Mouse (Mus musculus) heart, embryonic 16.5 days (tissue): ENCODE measurements at regions not wholly inside any gene's neighbourhood (a gene's known extent, or its start where the extent isn't known, plus 50 kb on each side); places are given as distances from the start of the nearest gene placed in this dataset.

Source experiments
- ATAC-seq: fragments of 200-750 bp; cut with Nextera tagmentation; replicated peaks from 2 replicates; pipeline ENCODE4 v1.8.0; 2017; ENCODE audit warnings: moderate number of reproducible peaks; ENCODE audit not compliant: insufficient read depth, low FRiP score; ENCODE audit errors: extremely low read depth
- H3K27ac ChIP-seq: fragments of 300-500 bp; sonication (generic); 2 replicates; pipeline ENCODE4 v1.5.1; 2014; ENCODE audit warnings: mild to moderate bottlenecking, low read length, control low read depth, moderate library complexity
- H3K27me3 ChIP-seq: fragments of 300-500 bp; sonication (generic); 2 replicates; pipeline ENCODE4 v1.6.1; 2014; ENCODE audit warnings: low read length, mixed read lengths; ENCODE audit not compliant: control insufficient read depth, insufficient read depth
- H3K36me3 ChIP-seq: fragments of 300-500 bp; sonication (generic); 2 replicates; pipeline ENCODE4 v1.6.1; 2014; ENCODE audit not compliant: control insufficient read depth, insufficient read depth
- H3K4me1 ChIP-seq: fragments of 300-500 bp; sonication (generic); 2 replicates; pipeline ENCODE4 v1.6.1; 2014; ENCODE audit warnings: low read length, mixed read lengths; ENCODE audit not compliant: control insufficient read depth, insufficient read depth
- H3K4me2 ChIP-seq: fragments of 300-500 bp; sonication (generic); 2 replicates; pipeline ENCODE4 v1.6.1; 2014; ENCODE audit warnings: low read depth, mild to moderate bottlenecking, control low read depth, low read length
- H3K4me3 ChIP-seq: fragments of 300-500 bp; sonication (generic); 2 replicates; pipeline ENCODE4 v1.5.1; 2014; ENCODE audit warnings: mild to moderate bottlenecking, control low read depth, low read length
- H3K9ac ChIP-seq: fragments of 300-500 bp; sonication (generic); 2 replicates; pipeline ENCODE4 v1.6.1; 2014; ENCODE audit warnings: low read length, control low read depth
- H3K9me3 ChIP-seq: fragments of 300-500 bp; sonication (generic); replicated peaks from 2 replicates; pipeline ENCODE4 v1.6.1; 2016; ENCODE audit warnings: low read length; ENCODE audit not compliant: control insufficient read depth
- WGBS: fragments of 180-500 bp; shearing (Covaris S2); extraction: QIAGEN DNeasy Blood & Tissue Kit; methylation state at CpG from one replicate; pipeline ENCODE4 v1.1.7; 2014; 5-methylcytosine and 5-hydroxymethylcytosine counted together

DNA sequence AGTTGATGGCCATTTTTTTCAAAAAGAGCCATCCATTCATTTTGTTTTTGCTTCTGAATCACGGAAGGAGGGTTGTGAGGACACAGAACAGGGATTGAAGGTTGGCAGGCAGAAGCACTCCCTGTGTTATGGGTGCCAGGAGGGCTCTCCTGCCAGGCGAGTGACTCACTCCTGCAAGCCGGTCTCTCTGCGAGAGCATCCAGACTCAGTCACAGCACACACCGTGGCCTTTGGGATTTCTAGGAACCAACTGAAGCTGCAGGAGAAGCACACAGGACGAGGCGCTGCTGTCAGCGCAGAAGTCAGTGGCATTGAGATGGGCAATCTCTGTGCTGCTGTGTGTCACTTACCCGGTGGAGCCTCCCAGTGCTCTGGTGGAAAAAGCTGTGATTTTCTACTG is 66.5 kb upstream of the 4930432M17Rik start:
- no peaks in the 10 kb centered on the region for H3K27me3 ChIP-seq
- no peak overlapping the region for H3K9ac ChIP-seq
- no peak overlapping the region for H3K4me3 ChIP-seq
- no peaks in the 10 kb centered on the region for H3K36me3 ChIP-seq
- H3K4me2 ChIP-seq = no peak overlapping the region
- WGBS = 71% methylated on average over 9 of the region's 9 CpGs
- no peak for ATAC-seq
- no peaks in the 10 kb centered on the region for H3K9me3 ChIP-seq
- peaks cover 2% of the 10 kb centered on the region; the same call in 1 of the 2 replicates for H3K4me1 ChIP-seq
- no peak overlapping the region for H3K27ac ChIP-seq

DNA sequence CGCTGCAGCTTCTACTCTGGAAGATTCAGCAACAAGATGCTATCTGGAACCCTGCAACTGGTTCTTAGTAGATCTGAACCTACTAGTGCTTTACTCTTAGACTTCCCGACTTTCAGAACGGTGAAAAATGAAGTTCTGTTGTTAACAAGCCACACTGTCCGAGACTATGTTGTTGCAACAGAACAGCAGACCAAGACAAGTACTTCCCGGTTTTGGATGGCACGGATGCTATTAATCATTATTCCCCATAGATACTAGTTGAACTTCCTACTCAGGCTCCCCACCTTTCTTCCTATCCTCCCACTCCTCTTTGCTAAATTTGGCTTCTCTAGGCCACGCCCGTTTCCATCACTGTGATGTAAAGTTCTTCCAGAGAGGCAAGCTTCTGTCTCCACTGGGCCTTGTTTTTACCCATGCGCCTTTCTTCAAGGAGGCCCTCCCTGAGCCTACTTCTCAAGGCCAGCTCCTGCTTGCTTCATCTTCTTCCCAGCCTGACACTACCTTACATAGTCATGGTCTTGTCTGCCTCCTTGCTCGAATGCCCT is 67.7 kb upstream of the 4930432M17Rik start:
- no peak overlapping the region for H3K27ac ChIP-seq
- H3K36me3 ChIP-seq = no peaks in the 10 kb centered on the region
- H3K9me3 ChIP-seq = no peaks in the 10 kb centered on the region
- WGBS = 79% methylated on average over 10 of the region's 10 CpGs
- H3K4me2 ChIP-seq = no peak overlapping the region
- no peaks in the 10 kb centered on the region for H3K27me3 ChIP-seq
- H3K4me1 ChIP-seq = no peaks in the 10 kb centered on the region
- no peak overlapping the region for H3K4me3 ChIP-seq
- no peak for ATAC-seq
- H3K9ac ChIP-seq = no peak overlapping the region

DNA sequence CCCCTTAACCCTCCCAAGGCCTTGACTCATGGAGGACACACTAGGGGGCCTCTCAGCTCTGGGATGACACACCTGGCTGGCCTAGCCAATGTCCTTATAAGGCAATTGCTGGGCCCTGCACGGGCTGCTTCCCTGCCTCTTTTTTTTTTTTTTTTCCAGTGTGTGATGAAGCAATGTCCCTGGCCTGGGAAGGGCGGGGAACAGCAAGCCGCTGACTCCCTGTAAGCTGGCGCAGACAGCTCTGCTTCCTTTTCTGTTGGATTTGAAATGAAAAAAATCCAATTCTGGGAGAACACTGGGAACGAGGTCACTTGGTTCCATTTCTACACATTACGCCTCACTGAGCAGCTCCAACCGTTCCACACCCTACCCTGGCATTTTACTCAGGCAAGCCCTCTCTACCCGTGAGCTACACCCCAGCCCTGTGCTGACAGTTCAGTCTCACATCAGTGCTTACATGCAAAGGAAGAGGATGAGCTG is 68.4 kb upstream of the 4930432M17Rik start:
- peak; percentile 23; the same call in 1 of the 2 replicates for ATAC-seq
- no peak overlapping the region for H3K27ac ChIP-seq
- H3K4me1 ChIP-seq = no peaks in the 10 kb centered on the region
- no peaks in the 10 kb centered on the region for H3K27me3 ChIP-seq
- H3K4me2 ChIP-seq = no peak overlapping the region
- H3K4me3 ChIP-seq = no peak overlapping the region
- H3K9me3 ChIP-seq = no peaks in the 10 kb centered on the region
- H3K36me3 ChIP-seq = no peaks in the 10 kb centered on the region
- no peak overlapping the region for H3K9ac ChIP-seq
- 57% methylated on average over 8 of the region's 8 CpGs for WGBS

GRCm38 (mm10) chr3:121600841-121601240 is 68.6 kb upstream of the Slc44a3 start:
- H3K9me3 ChIP-seq = no peaks in the 10 kb centered on the region
- H3K4me3 ChIP-seq = no peak overlapping the region
- 70% methylated on average over 10 of the region's 10 CpGs for WGBS
- no peak overlapping the region for H3K27ac ChIP-seq
- no peaks in the 10 kb centered on the region for H3K36me3 ChIP-seq
- H3K4me2 ChIP-seq = no peak overlapping the region
- no peak overlapping the region for H3K9ac ChIP-seq
- no peaks in the 10 kb centered on the region for H3K27me3 ChIP-seq
- H3K4me1 ChIP-seq = no peaks in the 10 kb centered on the region
- no peak for ATAC-seq

DNA sequence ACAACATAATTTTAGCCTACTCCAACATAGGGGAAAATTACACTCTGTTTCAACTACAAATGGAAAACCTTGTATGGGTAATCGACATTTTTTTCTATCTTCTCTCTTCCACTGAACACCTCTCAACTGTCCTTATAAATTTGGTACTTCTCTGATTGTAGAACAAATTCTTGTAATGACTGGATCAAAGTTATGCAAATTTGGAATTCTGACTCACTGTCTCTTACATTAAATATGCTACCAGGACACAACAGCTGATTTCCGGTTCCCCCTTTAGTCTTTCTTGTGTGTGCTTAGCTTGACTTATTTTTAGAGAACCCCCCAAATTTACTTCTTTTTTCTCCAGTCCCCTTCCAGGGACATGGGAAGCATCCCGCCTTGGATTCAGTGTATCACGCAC is 68.2 kb upstream of the Slc44a3 start:
- Histone ChIP-seq H3K4me3 (no peak overlapping the region), H3K27me3 (no peaks in the 10 kb centered on the region), H3K27ac (no peak overlapping the region), H3K9ac (no peak overlapping the region), H3K36me3 (no peaks in the 10 kb centered on the region), H3K4me2 (no peak overlapping the region), H3K9me3 (no peaks in the 10 kb centered on the region), H3K4me1 (no peaks in the 10 kb centered on the region)
- ATAC-seq = no peak
- WGBS = 90% methylated on average over 4 of the region's 4 CpGs

DNA sequence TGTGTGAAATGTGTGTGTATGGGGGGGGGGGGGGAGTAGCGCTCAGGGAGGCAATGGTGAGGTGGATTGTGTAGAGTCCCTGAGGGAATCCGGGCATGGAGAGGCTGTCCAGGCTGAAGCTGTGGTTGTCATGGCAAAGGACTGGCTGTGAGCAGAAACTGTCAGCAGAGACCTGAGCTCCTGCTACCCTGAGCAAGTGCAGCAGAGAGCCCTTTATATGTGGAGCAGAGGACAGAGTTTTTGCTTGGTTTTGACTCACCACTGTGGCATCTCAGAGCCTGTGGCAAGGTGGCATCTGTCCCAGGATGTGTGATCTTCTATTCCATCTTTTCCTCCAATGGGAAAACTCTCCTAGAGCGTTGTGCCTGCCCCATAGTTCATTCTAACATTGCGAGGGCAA is 65.8 kb upstream of the Slc44a3 start:
- H3K9ac ChIP-seq = no peak overlapping the region
- H3K27ac ChIP-seq = no peak overlapping the region
- H3K4me1 ChIP-seq = peaks cover 3% of the 10 kb centered on the region; the same call in 1 of the 2 replicates
- WGBS = 80% methylated on average over 4 of the region's 4 CpGs
- no peak for ATAC-seq
- H3K4me3 ChIP-seq = no peak overlapping the region
- H3K27me3 ChIP-seq = no peaks in the 10 kb centered on the region
- H3K9me3 ChIP-seq = no peaks in the 10 kb centered on the region
- H3K36me3 ChIP-seq = no peaks in the 10 kb centered on the region
- no peak overlapping the region for H3K4me2 ChIP-seq

- H3K4me1 ChIP-seq = peaks cover 3% of the 10 kb centered on the region; the same call in 1 of the 2 replicates
- H3K9me3 ChIP-seq = no peaks in the 10 kb centered on the region
- WGBS = 73% methylated on average over 5 of the region's 5 CpGs
- no peak overlapping the region for H3K9ac ChIP-seq
- ATAC-seq = no peak
- H3K36me3 ChIP-seq = no peaks in the 10 kb centered on the region
- no peak overlapping the region for H3K27ac ChIP-seq
- no peak overlapping the region for H3K4me3 ChIP-seq
- no peak overlapping the region for H3K4me2 ChIP-seq
- no peaks in the 10 kb centered on the region for H3K27me3 ChIP-seq
Observed at GRCm38 (mm10) chr3:121597203-121597602, 65.0 kb upstream of the Slc44a3 start.

DNA sequence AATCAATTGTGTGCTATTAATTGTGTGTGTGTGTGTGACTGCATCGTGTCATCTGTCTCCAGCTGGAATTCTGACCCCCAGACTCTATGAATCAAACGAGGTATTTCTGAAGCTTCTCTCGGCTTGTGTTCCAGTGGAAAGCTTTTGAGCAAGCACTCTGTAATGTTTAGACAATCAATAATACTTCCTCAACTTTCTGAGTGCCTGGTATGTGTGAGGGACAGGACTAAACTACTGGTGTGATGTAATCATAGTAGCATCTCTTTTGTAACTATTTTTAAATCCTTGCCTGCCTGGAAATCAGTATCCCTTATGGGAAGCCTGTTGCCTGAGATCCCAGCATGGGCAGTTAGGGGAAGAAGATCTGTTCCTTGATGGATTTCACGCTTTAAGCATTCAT is 62.4 kb upstream of the Slc44a3 start:
- Histone ChIP-seq H3K27ac (no peak overlapping the region), H3K4me2 (no peak overlapping the region), H3K4me3 (no peak overlapping the region), H3K36me3 (no peaks in the 10 kb centered on the region), H3K27me3 (no peaks in the 10 kb centered on the region), H3K4me1 (peaks cover 3% of the 10 kb centered on the region; the same call in 1 of the 2 replicates), H3K9ac (no peak overlapping the region), H3K9me3 (peaks cover 5% of the 10 kb centered on the region; the same call in 1 of the 2 replicates)
- ATAC-seq = no peak
- WGBS = 42% methylated on average over 4 of the region's 4 CpGs

GRCm38 (mm10) chr3:121593598-121594117 is 61.5 kb upstream of the Slc44a3 start:
- Histone ChIP-seq H3K9me3 (peaks cover 5% of the 10 kb centered on the region; the same call in 1 of the 2 replicates), H3K36me3 (no peaks in the 10 kb centered on the region), H3K27me3 (no peaks in the 10 kb centered on the region), H3K4me2 (no peak overlapping the region), H3K4me1 (peaks cover 3% of the 10 kb centered on the region), H3K9ac (no peak overlapping the region), H3K27ac (no peak overlapping the region), H3K4me3 (no peak overlapping the region)
- no peak for ATAC-seq
- 44% methylated on average over 8 of the region's 8 CpGs for WGBS
